Mouse (Mus musculus): ENCODE measurements around the gene Phf5a.

Phf5a gene

DNA sequence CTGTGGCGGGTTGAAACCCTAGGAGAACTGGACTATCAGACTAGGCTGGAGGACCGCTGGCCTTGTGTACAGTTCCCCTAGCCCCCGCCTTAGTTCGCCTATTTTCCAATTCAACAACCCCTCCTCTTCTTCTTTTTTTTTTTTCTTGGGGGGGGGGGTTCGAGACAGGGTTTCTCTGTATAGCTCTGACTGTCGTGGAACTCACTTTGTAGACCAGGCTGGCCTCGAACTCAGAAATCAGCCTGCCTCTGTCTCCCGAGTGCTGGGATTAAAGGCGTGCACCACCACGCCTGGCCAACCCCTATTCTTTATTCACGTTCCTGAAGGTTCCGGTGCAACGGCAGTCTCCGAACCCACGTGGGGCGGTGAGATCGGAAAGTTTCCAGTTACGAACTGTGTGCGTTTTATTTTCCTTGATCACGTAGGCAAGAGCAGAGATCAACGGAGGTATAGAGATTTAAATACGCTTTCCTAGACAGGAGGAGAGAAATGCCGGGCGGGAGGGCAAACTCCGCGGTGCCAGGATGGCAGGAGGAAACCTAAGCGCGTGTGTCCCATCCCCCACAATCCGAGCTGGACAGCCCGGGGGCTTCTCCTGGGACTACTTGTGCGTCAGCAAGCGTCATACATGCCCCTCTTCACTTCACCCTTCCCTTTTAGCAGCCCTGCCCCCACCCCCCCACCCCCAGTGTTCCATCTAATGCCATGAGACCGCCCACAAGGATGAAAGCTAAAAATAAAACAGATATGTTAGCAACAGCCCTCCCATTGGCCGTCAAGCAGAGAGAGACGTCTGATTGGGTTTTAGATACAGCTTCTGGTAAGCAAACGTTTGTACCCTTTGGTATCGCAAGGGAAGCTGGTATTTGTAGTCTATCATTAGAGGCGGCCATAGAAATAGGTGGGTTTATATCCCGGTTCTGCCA is 12.1 kb downstream of the Phf5a start:
- ChIA-PET CTCF (interaction anchor here in 2 of 4 experiments (0.5 to 1.6 kb wide), 11 partner anchors 27 to 999 kb away, joined by 3 to 10 read pairs (median 5); no protein-coding TSS in a partner anchor), POLR2A (interaction anchor here in 3 of 4 experiments (0.5 to 16.6 kb wide), 58 partner anchors 9 to 1387 kb away, joined by 3 to 218 read pairs (median 5); partner anchors contain the start of genes Aco2 (in 3 of the 3), Phf5a (in 2 of the 3), Pmm1 (in 2 of the 3) and Polr3h (in 2 of the 3))

DNA sequence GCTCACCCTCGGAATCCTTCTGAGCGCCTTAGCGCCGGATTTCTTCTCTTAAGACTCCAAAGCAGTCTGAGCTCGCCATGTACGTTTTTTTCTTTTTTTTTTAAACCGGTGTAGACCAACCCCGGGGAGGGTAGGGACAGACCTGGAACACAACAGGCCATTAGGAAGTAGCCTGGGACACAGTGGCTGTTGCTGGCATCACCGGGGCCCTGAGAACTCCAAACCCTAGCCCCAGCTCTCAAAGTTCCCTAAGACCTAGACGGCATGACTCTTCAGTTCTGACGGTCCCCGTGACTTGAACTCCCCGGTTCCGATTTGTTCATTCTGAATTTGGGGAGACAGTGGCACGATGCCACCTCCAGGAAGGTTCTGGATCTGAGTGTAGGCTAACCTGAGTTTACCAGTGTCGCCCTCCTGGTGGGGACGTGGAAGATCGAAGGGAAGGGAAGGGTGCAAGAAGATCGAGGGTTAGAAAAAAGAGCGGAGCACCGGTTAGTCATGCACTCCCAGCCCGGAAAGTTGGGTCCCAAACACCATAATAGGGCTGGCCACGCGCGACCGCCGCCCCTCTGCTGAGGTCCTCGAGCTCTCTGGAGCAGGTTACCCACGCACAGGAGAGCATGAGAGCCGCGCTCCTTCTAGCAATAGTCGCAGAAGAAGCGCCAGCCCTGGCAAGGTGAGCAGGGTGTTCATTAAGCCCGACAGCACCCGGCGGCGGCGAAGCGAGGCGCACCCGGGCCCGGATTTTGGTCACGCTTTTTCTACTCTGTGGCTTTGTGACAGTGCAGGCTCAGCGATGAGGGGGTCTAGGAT is 13.0 kb downstream of the Phf5a start, which contains the start of gene Tob2:
Gene Tob2 (minus strand): TSS at position 280 of the 813 bp plus-strand sequence.
- POLR2A ChIA-PET: interaction anchor here in 3 of 4 experiments (0.5 to 16.6 kb wide), 55 partner anchors 9 to 392 kb away, joined by 3 to 218 read pairs (median 5); partner anchors contain the start of genes Aco2 (in 3 of the 3), Phf5a (in 3 of the 3), Pmm1 (in 2 of the 3) and Polr3h (in 2 of the 3)
- CTCF ChIA-PET: interaction anchor here in 2 of 4 experiments (0.6 to 1.1 kb wide), 2 partner anchors 10 to 117 kb away, joined by 4 to 8 read pairs; no protein-coding TSS in a partner anchor

DNA sequence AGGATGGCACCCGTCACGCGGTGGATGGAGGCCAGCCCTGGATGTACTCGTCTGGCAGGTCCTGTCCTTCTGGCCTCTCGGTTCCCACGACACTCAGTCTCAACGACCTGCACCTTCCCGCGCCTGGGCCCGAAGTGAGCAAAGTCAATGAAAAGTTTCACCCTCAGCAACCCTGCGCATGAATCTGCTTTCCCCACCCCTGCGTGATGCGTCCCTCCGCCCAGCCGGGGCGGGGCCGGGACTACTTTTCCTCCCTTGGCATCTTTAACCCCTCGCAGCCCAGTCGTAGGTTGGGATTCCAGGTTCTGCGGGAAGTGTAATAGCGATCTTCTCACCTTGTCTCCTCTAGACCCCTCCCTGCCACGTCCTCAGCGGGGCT is 13.6 kb downstream of the Phf5a start:
- ChIA-PET CTCF (interaction anchor here in 2 of 4 experiments (0.6 to 1.1 kb wide), 3 partner anchors 10 to 187 kb away, joined by 4 to 11 read pairs (median 8); no protein-coding TSS in a partner anchor), POLR2A (interaction anchor here (0.6 to 16.6 kb wide), 55 partner anchors 9 to 392 kb away, joined by 3 to 218 read pairs (median 5); partner anchors contain the start of genes Aco2 (in 3 of the 4), Phf5a (in 3 of the 4), Polr3h (in 2 of the 4) and Tef (in 2 of the 4))

DNA sequence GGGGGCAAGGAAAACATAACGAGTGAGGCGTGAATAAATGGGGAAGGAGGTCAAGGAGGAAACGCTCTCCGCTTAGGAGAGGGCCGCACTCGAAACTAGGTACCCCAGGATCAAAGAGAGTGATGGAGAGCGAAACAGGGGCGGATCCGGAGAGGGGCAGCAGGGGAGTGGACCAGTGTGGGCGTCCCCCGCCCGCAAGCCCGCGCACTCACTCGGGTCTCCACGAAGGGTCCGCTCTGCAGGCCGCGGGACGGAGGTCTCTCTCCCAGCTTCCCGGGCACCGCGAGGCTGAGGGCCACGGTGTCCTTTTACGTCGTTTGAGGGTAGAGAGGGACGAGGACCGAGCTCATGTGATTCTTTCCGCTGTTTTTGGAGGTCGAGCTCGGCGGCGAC is 14.0 kb downstream of the Phf5a start:
- POLR2A ChIA-PET: interaction anchor here (0.6 to 16.6 kb wide), 48 partner anchors 10 to 391 kb away, joined by 3 to 218 read pairs (median 5); partner anchors contain the start of genes Aco2 (in 3 of the 4), Phf5a (in 3 of the 4), Polr3h (in 2 of the 4) and Ep300 (in 1 of the 4)
- CTCF ChIA-PET: interaction anchor here in 2 of 4 experiments (0.6 to 1.1 kb wide), 2 partner anchors 9 to 187 kb away, joined by 4 to 11 read pairs; no protein-coding TSS in a partner anchor

DNA sequence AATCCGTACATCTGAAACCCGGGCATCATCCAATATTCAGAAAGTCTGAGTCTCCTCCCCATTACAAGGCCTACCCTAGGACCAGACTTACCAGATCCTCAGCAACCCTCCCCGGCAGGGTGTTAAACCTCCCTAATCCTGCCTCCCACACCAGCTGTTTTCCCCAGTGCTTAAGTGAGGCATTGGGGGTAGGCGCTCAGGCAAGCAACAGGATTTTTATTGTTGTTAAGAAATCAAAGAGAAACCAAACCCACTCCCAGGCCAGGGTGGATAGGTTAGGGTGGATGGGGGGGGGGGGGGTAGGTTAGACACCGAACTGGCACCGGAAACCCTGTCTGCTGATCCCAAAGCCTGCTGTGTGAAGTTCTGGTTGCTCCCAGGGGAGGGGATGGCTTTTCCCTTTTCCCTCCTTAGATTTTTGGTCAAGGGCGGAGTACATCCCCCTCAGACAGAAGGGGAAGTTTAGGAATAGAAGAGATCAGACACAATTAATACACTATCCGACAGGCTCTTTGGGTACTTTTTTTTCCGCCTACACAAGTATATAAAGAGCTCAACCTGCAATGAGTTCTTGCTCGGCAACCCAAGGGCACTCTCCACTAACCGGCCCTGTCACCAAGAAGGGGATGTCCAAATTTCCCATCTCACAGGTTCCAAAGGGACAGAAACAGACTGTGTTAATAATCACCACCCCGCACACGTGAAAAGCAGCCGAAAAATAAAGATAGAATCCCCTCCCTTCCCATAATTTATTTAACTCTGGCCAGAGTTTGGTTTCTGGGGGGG is 14.6 kb downstream of the Phf5a start:
- ChIA-PET POLR2A (interaction anchor here (0.5 to 16.6 kb wide), 47 partner anchors 9 to 391 kb away, joined by 3 to 218 read pairs (median 5); partner anchors contain the start of genes Aco2 (in 3 of the 4), Phf5a (in 3 of the 4), Ep300 (in 1 of the 4) and Polr3h (in 1 of the 4)), CTCF (interaction anchor here in 2 of 4 experiments (0.6 to 0.7 kb wide), 2 partner anchors 186 to 240 kb away, joined by 4 to 11 read pairs; no protein-coding TSS in a partner anchor)

DNA sequence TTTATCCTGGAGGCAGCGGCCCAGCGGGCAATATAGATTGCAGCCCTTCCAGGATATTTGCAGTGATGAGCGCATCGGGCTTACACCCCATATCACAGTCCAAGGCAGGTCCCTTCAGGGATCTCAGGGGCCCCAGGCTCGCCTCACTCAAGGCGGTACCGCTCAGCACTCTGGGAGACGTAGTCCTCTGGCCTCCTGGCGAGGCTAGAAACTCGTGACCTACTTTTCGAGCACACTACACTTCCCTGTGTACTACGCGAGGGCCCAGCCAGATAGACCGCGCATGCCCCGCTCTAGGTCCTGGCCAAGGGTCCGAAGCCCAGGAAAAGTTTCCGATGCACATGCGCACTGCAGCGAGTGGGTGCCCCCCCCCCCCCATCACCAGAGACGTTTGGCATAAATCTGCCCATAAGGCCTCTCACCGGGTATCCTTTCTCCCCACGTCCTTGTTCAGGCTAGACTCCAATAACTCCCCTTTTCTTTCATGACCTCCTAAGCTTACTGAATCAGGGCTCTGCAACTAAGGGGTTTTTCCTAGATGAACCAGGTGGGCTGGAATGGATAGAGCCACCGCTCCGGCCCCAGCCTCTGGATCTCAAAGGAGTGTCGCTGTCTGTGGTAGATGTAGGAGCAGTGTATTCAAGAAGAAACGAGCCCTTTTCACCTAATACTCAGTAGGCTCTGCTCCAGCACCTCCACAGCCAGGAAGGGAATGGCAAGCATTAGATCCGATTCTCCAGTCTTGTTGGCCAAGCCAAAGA is 15.5 kb downstream of the Phf5a start:
- POLR2A ChIA-PET: interaction anchor here in 3 of 4 experiments (0.6 to 16.6 kb wide), 33 partner anchors 8 to 332 kb away, joined by 3 to 218 read pairs (median 4); partner anchors contain the start of genes Aco2 (in 3 of the 3), Phf5a (in 3 of the 3) and Zc3h7b (in 1 of the 3)
- CTCF ChIA-PET: interaction anchor here in 1 of 4 experiments (0.7 to 1.0 kb wide), 2 partner anchors 25 to 241 kb away, joined by 3 to 4 read pairs; no protein-coding TSS in a partner anchor

DNA sequence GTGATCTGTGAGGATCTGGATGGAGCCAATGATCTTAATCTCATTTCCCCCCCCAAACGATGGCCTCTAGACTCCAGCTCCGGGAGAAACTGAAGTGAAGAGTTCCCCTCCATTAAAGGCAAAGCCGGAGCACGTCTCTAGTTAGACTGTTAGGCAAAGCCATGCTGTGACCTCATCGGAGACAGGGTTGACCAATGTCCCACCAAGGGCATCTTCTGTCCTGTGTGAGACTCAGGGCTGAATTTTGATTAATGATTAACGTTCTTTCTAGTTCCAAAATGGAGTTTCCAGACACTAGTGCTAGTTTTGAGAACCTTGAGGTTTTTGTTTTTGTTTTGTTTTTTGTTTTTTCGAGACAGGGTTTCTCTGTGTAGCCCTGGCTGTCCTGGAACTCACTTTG is 18.6 kb downstream of the Phf5a start:
- ChIA-PET POLR2A (interaction anchor here in 3 of 4 experiments (1.0 to 11.6 kb wide), 6 partner anchors 9 to 42 kb away, joined by 3 to 212 read pairs (median 4); partner anchors contain the start of gene Tob2 (in 1 of the 3)), CTCF (interaction anchor here in 3 of 4 experiments (0.9 to 3.0 kb wide), 3 partner anchors 10 to 22 kb away, joined by 3 to 10 read pairs (median 3); no protein-coding TSS in a partner anchor)

DNA sequence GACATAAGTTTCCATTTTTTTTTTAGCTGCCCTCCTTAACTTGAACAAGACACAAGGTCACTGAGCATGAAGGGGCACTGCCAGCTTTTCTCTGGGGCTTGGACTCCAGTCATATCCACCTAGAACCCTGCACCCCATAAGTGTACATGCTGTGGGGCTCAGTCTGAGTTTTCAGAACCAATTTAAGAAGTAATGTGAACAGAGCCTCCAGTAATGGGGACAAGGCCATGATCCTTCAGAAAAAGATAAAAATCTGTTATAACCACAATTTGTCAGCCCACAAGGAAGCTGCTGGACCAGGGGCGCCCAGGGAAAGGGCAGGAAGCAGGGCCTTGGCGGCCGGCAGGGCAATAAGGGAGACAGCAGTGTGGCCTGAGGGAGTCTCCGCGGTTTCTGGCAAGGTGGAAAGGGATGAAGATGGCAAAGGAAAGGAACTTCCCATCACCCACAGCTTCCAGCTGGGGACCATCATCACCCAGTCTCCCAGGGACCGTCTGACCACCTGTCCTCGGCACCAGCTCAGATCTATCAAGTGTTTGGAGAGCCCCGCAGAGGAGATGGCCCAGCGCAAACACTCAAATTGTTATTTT is 19.2 kb downstream of the Phf5a start:
- ChIA-PET CTCF (interaction anchor here (0.9 to 3.0 kb wide), 5 partner anchors 9 to 22 kb away, joined by 3 to 10 read pairs (median 4); no protein-coding TSS in a partner anchor), POLR2A (interaction anchor here in 3 of 4 experiments (1.0 to 11.6 kb wide), 10 partner anchors 9 to 135 kb away, joined by 3 to 212 read pairs (median 4); partner anchors contain the start of gene Tob2 (in 1 of the 3))

DNA sequence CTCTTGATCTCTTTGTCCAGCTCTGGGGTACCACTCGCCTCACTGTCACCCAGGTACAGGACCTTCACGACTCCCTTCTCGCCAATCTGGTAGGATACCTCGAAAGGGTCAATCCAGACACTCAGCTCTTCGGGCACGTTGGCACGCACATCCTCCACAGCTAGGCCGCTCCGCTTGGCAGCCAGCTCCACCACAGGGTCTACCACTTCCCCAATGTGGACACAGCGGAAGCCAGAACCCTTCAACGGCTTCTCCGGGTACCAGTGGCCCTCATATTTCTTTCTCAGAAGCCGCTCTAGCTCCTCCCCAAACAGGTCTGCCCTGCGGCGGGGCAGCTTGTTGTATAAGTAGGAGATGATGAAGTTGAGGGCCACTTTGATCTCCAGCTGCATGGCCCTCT is 20.3 kb downstream of the Phf5a start:
- CTCF ChIA-PET: interaction anchor here (0.6 to 3.0 kb wide), 5 partner anchors 20 to 99 kb away, joined by 3 to 10 read pairs (median 3); no protein-coding TSS in a partner anchor
- POLR2A ChIA-PET: interaction anchor here in 3 of 4 experiments (0.6 to 11.6 kb wide), 21 partner anchors 10 to 158 kb away, joined by 3 to 212 read pairs (median 4); partner anchors contain the start of genes Aco2 (in 2 of the 3), Phf5a (in 2 of the 3), Pmm1 (in 1 of the 3) and Polr3h (in 1 of the 3)

DNA sequence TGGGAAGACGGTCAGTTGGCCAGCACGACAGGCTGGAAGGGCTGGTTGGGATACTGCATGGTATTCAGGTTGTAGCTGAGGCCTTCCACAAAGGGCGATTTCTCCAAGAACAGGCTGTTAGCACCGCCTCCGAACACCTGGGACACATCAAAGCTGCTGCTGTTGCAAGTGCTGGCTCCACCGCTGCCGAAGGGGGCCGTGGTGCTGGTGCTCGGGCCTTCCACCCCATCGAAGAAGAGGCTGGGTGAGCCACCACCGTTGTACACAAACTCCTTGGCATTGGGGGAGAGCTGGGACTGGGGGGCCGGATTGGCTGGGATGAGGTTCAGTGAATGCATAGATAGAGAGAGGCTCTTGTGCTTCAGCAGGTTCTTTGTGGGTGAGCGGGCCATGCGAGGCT is 21.0 kb downstream of the Phf5a start:
- ChIA-PET CTCF (interaction anchor here (0.9 to 3.8 kb wide), 7 partner anchors 11 to 54 kb away, joined by 3 to 14 read pairs (median 4); no protein-coding TSS in a partner anchor), POLR2A (interaction anchor here in 3 of 4 experiments (0.5 to 11.6 kb wide), 23 partner anchors 6 to 157 kb away, joined by 3 to 212 read pairs (median 5); partner anchors contain the start of genes Aco2 (in 2 of the 3), Phf5a (in 2 of the 3), Polr3h (in 2 of the 3) and Tob2 (in 2 of the 3))

DNA sequence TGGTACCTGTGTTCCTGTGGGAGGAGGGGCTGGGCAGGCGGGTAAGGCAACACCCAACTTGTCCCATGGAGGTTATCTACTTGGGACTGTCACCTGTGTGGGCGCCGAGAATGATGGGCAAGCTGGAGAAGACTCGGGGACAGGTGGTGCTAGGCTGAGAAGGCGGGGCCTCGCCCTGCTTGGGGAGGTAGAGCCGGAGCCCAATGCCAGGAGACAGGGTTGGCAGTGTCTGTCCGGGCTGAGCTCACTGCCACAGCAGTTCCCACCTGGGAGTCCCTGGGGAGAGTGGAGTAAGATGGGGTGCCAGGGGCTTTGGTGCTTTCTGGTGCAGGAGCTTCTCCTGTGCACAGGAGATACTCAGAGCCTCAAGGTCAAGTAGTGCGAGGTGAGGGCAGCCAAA is 22.6 kb downstream of the Phf5a start:
- POLR2A ChIA-PET: interaction anchor here in 3 of 4 experiments (0.5 to 11.6 kb wide), 18 partner anchors 8 to 393 kb away, joined by 3 to 212 read pairs (median 4); partner anchors contain the start of genes Tob2 (in 3 of the 3), Polr3h (in 2 of the 3), Aco2 (in 1 of the 3) and Phf5a (in 1 of the 3)

DNA sequence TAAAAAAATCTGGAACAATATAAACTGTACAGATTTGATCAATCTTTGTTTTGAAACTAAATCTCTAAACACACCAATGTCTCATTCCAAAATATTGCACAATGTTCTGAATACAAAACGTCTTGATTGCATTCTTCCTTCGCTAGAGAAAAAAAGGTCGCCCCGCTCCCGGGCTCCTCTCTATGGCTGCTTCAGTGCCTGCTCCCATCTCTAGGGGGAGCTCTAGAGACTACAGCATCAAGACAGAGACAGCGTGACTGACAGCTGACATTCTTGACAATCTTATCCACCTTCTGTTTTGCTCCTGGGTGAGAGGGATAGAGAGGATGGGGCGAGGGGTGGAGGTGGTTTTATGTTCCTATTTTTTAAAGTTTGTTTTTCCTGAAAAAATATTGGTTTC is 23.4 kb downstream of the Phf5a start:
- ChIA-PET POLR2A (interaction anchor here (0.6 to 11.6 kb wide), 24 partner anchors 9 to 262 kb away, joined by 3 to 212 read pairs (median 4); partner anchors contain the start of genes Polr3h (in 2 of the 4), Tob2 (in 2 of the 4), Aco2 (in 1 of the 4) and Phf5a (in 1 of the 4)), CTCF (interaction anchor here (0.5 to 3.8 kb wide), 23 partner anchors 9 to 313 kb away, joined by 3 to 18 read pairs (median 5); partner anchors contain the start of genes Polr3h (in 2 of the 4), Aco2 (in 1 of the 4), Phf5a (in 1 of the 4) and Tob2 (in 1 of the 4))

More for the DNA sequence above, 22.6 kb downstream of the Phf5a start:
- CTCF ChIA-PET: interaction anchor here in 3 of 4 experiments (0.7 to 3.8 kb wide), 12 partner anchors 9 to 148 kb away, joined by 3 to 18 read pairs (median 6); partner anchors contain the start of genes Aco2 (in 1 of the 3), Phf5a (in 1 of the 3) and Polr3h (in 1 of the 3)

DNA sequence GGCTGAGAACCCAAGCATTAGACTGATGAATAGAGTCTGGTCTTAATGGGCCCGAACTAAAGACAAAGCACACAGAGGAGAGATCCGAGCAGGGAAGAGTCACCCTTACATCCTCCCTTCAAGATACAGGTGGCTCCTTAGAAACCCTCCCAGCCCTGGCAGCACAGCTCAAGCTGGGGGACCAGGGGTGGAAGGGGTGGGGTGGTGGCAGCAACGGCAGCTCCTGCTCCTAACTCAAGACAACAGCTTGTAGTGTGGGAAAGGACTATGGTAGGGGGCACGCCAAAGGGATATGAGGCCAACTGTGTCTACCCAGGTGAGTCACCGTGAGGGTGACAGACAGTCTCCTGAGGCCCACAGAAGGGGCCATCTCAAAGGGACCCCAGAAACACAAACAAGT is 23.9 kb downstream of the Phf5a start:
- ChIA-PET CTCF (interaction anchor here (0.6 to 3.8 kb wide), 20 partner anchors 8 to 177 kb away, joined by 3 to 18 read pairs (median 5); partner anchors contain the start of genes Polr3h (in 2 of the 4) and Tob2 (in 1 of the 4)), POLR2A (interaction anchor here (0.6 to 11.6 kb wide), 17 partner anchors 9 to 262 kb away, joined by 3 to 212 read pairs (median 5); partner anchors contain the start of genes Tob2 (in 2 of the 4), Aco2 (in 1 of the 4), Phf5a (in 1 of the 4) and Polr3h (in 1 of the 4))

DNA sequence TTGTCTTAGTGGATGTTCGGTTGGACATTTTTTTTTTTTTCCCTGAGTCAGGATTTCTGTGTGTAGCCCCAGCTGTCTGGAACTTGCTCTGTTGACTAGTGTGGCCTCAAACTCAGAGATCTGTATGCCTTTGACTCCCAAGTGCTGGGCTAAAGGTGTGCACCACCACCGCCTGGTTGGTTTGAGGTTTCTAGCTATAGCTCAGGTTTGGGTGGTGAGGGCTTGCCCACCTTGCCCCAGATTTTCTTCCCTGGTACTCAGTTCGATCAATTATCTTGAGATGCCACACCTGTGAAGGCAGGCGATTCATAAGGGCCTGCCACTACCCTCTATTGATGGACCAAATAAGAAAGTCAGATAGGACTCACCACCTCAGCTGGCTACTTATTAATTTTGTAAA is 24.6 kb downstream of the Phf5a start:
- ChIA-PET POLR2A (interaction anchor here in 3 of 4 experiments (0.5 to 11.6 kb wide), 17 partner anchors 10 to 261 kb away, joined by 3 to 212 read pairs (median 5); partner anchors contain the start of genes Aco2 (in 3 of the 3), Phf5a (in 3 of the 3) and Tob2 (in 2 of the 3)), CTCF (interaction anchor here (0.5 to 5.4 kb wide), 11 partner anchors 8 to 212 kb away, joined by 3 to 43 read pairs (median 5); partner anchors contain the start of gene 4930407I10Rik (in 1 of the 4))

Data from embryonic stem cell, embryonic (primary cell).